Mouse (Mus musculus): ENCODE measurements around the gene Elp5. TPM values are rescaled to one million over a fixed set of nuclear protein-coding genes. Genes with fewer than 3 reads are reported as not detected.

Elp5 gene
- polyA plus RNA-seq, 1 experiment from 2014 or later: 57.7 TPM

GRCm38 (mm10) chr11:69996161-69997061, 14.1 kb upstream of the Elp5 start:
- Histone ChIP-seq H3K4me1 (replicated peaks; ENCODE audit: control insufficient read depth, insufficient read depth, low read length) (no peaks in the 10 kb centered on the region), H3K4me2 (replicated peaks; ENCODE audit: low read depth) (peak overlapping the region; percentile 80), H3K36me3 (ENCODE audit: control insufficient read depth, insufficient read depth) (peaks cover 31% of the 10 kb centered on the region), H3K27ac (ENCODE audit: low read depth, low read length) (peak overlapping the region; percentile 97), H3K4me3 (ENCODE audit: low read depth, low read length) (peak overlapping the region; percentile 90), H3K9me3 (ENCODE audit: control insufficient read depth) (no peaks in the 10 kb centered on the region), H3K27me3 (replicated peaks; ENCODE audit: control insufficient read depth, insufficient read depth, low read length) (no peaks in the 10 kb centered on the region), H3K9ac (ENCODE audit: low read depth, low read length) (peak overlapping the region; percentile 86)
- no peak for TF ChIP-seq CTCF (IDR thresholded peaks at IDR 0.05; ENCODE audit: low read depth)
- ATAC-seq: peak; percentile 2; the same call in 1 of the 2 replicates
- 3% methylated on average over 65 of the region's 66 CpGs for WGBS

DNA sequence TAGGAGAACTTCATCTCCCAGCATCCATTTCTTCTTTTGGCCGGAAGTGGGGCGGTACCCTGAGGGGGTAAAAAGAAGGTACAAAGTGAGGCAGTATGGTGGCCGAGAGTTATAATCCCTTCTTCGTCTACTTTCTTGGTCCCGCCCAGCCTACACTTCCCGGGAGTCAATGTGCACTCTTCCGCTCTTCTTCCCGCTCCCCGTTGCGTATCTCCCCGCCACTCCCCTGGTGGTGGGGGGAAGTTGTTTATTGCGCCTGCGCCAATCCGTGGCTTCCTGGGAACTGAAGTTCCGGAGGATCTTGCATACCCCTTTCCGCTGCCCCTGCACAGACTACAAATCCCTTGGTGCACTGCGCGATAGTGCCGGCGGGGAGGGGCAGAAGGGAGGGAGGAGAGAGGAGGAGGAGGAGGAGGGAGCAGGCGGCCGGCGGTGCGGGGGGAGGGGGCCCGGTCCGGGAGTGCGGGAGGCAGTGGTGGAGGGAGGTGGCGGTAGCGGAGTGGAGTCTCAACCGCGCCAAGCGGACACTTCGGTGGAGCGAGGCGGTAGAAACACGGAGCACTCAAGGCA, 13.2 kb upstream of the Elp5 start, which contains the start of gene Phf23:
Phf23 (plus strand) TSS at position 387 of the 570 bp plus-strand sequence.
- H3K4me1 ChIP-seq (replicated peaks; ENCODE audit: control insufficient read depth, insufficient read depth, low read length): no peaks in the 10 kb centered on the region
- TF ChIP-seq CTCF (IDR thresholded peaks at IDR 0.05; ENCODE audit: low read depth): peak; percentile 59
- H3K4me2 ChIP-seq (replicated peaks; ENCODE audit: low read depth): peak within 1 kb of the TSS; percentile 80
- H3K27me3 ChIP-seq (replicated peaks; ENCODE audit: control insufficient read depth, insufficient read depth, low read length): no peaks in the 10 kb centered on the region
- H3K36me3 ChIP-seq (ENCODE audit: control insufficient read depth, insufficient read depth): peaks cover 31% of the 10 kb centered on the region
- H3K27ac ChIP-seq (ENCODE audit: low read depth, low read length): peak within 1 kb of the TSS; percentile 97
- WGBS: under 1% methylated on average over 36 of the region's 36 CpGs
- peak; percentile 79 for ATAC-seq
- H3K9ac ChIP-seq (ENCODE audit: low read depth, low read length): peak within 1 kb of the TSS; percentile 86
- no peaks in the 10 kb centered on the region for H3K9me3 ChIP-seq (ENCODE audit: control insufficient read depth)
- H3K4me3 ChIP-seq (ENCODE audit: low read depth, low read length): peak within 1 kb of the TSS; percentile 90

GRCm38 (mm10) chr11:69994401-69995090, 12.2 kb upstream of the Elp5 start:
- Histone ChIP-seq H3K36me3 (ENCODE audit: control insufficient read depth, insufficient read depth) (peaks cover 37% of the 10 kb centered on the region), H3K27ac (ENCODE audit: low read depth, low read length) (no peak overlapping the region), H3K27me3 (replicated peaks; ENCODE audit: control insufficient read depth, insufficient read depth, low read length) (no peaks in the 10 kb centered on the region), H3K9ac (ENCODE audit: low read depth, low read length) (no peak overlapping the region), H3K4me1 (replicated peaks; ENCODE audit: control insufficient read depth, insufficient read depth, low read length) (no peaks in the 10 kb centered on the region), H3K4me2 (replicated peaks; ENCODE audit: low read depth) (peak overlapping the region; percentile 80; the same call in 1 of the 2 replicates), H3K9me3 (ENCODE audit: control insufficient read depth) (no peaks in the 10 kb centered on the region), H3K4me3 (ENCODE audit: low read depth, low read length) (no peak overlapping the region)
- WGBS: 86% methylated on average over 11 of the region's 11 CpGs
- ATAC-seq: no peak
- TF ChIP-seq CTCF (IDR thresholded peaks at IDR 0.05; ENCODE audit: low read depth): peak; percentile 46

DNA sequence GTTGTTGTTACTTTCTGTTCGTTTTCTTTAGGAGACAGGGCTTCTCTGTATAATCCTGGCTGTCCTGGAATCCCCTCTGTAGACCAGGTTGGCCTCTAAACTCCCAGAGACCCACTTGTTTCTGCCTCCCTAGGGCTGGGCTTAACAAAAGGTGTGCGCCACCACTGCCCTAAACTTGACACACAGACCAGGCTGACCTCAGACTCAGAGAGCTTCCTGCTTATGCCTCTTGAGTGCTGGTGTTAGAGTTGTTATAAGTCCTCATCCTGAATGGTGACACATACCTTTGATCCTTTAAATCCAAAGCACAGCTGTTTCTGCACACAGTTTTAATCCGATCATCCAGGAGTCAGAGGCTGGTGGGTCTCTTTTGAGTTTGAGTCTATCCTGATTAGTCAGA, 10.6 kb upstream of the Elp5 start:
- H3K27ac ChIP-seq (ENCODE audit: low read depth, low read length): peak overlapping the region; percentile 89; the same call in 1 of the 2 replicates
- peaks cover 38% of the 10 kb centered on the region for H3K36me3 ChIP-seq (ENCODE audit: control insufficient read depth, insufficient read depth)
- no peaks in the 10 kb centered on the region for H3K4me1 ChIP-seq (replicated peaks; ENCODE audit: control insufficient read depth, insufficient read depth, low read length)
- H3K4me2 ChIP-seq (replicated peaks; ENCODE audit: low read depth): peak overlapping the region; percentile 66
- peak overlapping the region; percentile 67 for H3K4me3 ChIP-seq (ENCODE audit: low read depth, low read length)
- no peak overlapping the region for H3K9ac ChIP-seq (ENCODE audit: low read depth, low read length)
- 76% methylated on average over 3 of the region's 3 CpGs for WGBS
- H3K27me3 ChIP-seq (replicated peaks; ENCODE audit: control insufficient read depth, insufficient read depth, low read length): no peaks in the 10 kb centered on the region
- no peaks in the 10 kb centered on the region for H3K9me3 ChIP-seq (ENCODE audit: control insufficient read depth)
- no peak for ATAC-seq
- no peak for TF ChIP-seq CTCF (IDR thresholded peaks at IDR 0.05; ENCODE audit: low read depth)

GRCm38 (mm10) chr11:69992396-69992795, 10.1 kb upstream of the Elp5 start:
- ATAC-seq: no peak
- H3K9me3 ChIP-seq (ENCODE audit: control insufficient read depth): no peaks in the 10 kb centered on the region
- H3K27ac ChIP-seq (ENCODE audit: low read depth, low read length): peak overlapping the region; percentile 89
- peak overlapping the region; percentile 89; the same call in 1 of the 2 replicates for H3K9ac ChIP-seq (ENCODE audit: low read depth, low read length)
- H3K4me2 ChIP-seq (replicated peaks; ENCODE audit: low read depth): peak overlapping the region; percentile 66
- TF ChIP-seq CTCF (IDR thresholded peaks at IDR 0.05; ENCODE audit: low read depth): no peak
- no peaks in the 10 kb centered on the region for H3K4me1 ChIP-seq (replicated peaks; ENCODE audit: control insufficient read depth, insufficient read depth, low read length)
- peaks cover 42% of the 10 kb centered on the region for H3K36me3 ChIP-seq (ENCODE audit: control insufficient read depth, insufficient read depth)
- H3K4me3 ChIP-seq (ENCODE audit: low read depth, low read length): peak overlapping the region; percentile 67
- H3K27me3 ChIP-seq (replicated peaks; ENCODE audit: control insufficient read depth, insufficient read depth, low read length): no peaks in the 10 kb centered on the region
- 63% methylated on average over 10 of the region's 10 CpGs for WGBS

- Histone ChIP-seq H3K4me1 (replicated peaks; ENCODE audit: control insufficient read depth, insufficient read depth, low read length) (no peaks in the 10 kb centered on the region), H3K9me3 (ENCODE audit: control insufficient read depth) (no peaks in the 10 kb centered on the region), H3K4me3 (ENCODE audit: low read depth, low read length) (peak overlapping the region; percentile 67), H3K27ac (ENCODE audit: low read depth, low read length) (peak overlapping the region; percentile 89), H3K9ac (ENCODE audit: low read depth, low read length) (peak overlapping the region; percentile 89), H3K4me2 (replicated peaks; ENCODE audit: low read depth) (peak overlapping the region; percentile 66), H3K36me3 (ENCODE audit: control insufficient read depth, insufficient read depth) (peaks cover 49% of the 10 kb centered on the region), H3K27me3 (replicated peaks; ENCODE audit: control insufficient read depth, insufficient read depth, low read length) (no peaks in the 10 kb centered on the region)
- no peak for TF ChIP-seq CTCF (IDR thresholded peaks at IDR 0.05; ENCODE audit: low read depth)
- ATAC-seq: peak; percentile 5; the same call in 1 of the 2 replicates
- WGBS: 0% methylated on average over 15 of the region's 15 CpGs
These were observed 9.4 kb upstream of the Elp5 start for GRCm38 (mm10) chr11:69991711-69992110.

Data from intestine, postnatal 0 days (tissue).